Mouse (Mus musculus): Measurements from ENCODE around the gene Scly. TPM values are rescaled to one million over a fixed set of nuclear protein-coding genes. Genes with fewer than 3 reads are reported as not detected.

Gene Scly
- 11.1 and 12.0 TPM in 2 replicates for polyA plus RNA-seq (2016; fragmentation: Nextera tagmentation; extraction: Ambion mirVana)

GRCm38 (mm10) chr1:91297799-91298744 is at the start of gene Scly:
Scly (plus strand) TSS chr1:91298338.
- no peaks in the 10 kb centered on the region for H3K27me3 ChIP-seq
- H3K4me2 ChIP-seq, result peak within 1 kb of the TSS; percentile 76
- peak within 1 kb of the TSS; percentile 84 for H3K4me3 ChIP-seq (replicated peaks)
- peak within 1 kb of the TSS; percentile 14; the same call in 1 of the 2 replicates for H3K27ac ChIP-seq
- no peaks in the 10 kb centered on the region for H3K9me3 ChIP-seq
- peak; percentile 99 for ATAC-seq (ENCODE audit: low FRiP score)
- peaks cover 7% of the 10 kb centered on the region for H3K4me1 ChIP-seq
- WGBS, result under 1% methylated on average over 63 of the region's 65 CpGs
- H3K9ac ChIP-seq, result peak within 1 kb of the TSS; percentile 78
- 0 out of 2 replicates have a peak, but pooled peaks cover under 1% of the 10 kb centered on the region for H3K36me3 ChIP-seq (replicated peaks)

DNA sequence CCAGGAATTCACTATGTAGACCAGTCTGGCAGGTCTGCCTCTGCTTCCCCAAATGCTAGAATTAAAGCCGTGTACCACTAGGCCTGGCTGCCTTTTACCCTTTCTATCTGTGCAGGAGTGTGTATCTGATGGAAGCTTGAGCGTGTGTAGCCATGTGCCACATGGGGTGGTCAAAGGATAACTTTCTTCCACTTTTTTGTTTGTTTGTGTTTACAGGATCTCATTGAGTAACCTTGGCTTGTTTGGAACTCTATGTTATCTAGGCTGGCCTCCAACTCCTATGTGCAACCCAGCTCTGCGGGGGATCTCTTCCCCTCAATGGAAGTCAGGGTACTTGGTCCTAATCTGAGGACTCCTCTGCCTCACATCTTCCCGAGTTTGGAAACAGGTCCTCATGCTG is 49.2 kb upstream of the Scly start:
- peaks cover 25% of the 10 kb centered on the region for H3K4me1 ChIP-seq
- WGBS, result 44% methylated on average over 4 of the region's 4 CpGs
- peak overlapping the region; percentile 99 for H3K4me3 ChIP-seq (replicated peaks)
- H3K27me3 ChIP-seq, result no peaks in the 10 kb centered on the region
- H3K9ac ChIP-seq, result peak overlapping the region; percentile 99; the same call in 1 of the 2 replicates
- H3K4me2 ChIP-seq, result peak overlapping the region; percentile 93
- no peaks in the 10 kb centered on the region for H3K9me3 ChIP-seq
- 0 out of 2 replicates have a peak overlapping the region, but pooled peaks have one; percentile 82 for H3K27ac ChIP-seq
- ATAC-seq (ENCODE audit: low FRiP score), result no peak
- H3K36me3 ChIP-seq (replicated peaks), result no peaks in the 10 kb centered on the region

DNA sequence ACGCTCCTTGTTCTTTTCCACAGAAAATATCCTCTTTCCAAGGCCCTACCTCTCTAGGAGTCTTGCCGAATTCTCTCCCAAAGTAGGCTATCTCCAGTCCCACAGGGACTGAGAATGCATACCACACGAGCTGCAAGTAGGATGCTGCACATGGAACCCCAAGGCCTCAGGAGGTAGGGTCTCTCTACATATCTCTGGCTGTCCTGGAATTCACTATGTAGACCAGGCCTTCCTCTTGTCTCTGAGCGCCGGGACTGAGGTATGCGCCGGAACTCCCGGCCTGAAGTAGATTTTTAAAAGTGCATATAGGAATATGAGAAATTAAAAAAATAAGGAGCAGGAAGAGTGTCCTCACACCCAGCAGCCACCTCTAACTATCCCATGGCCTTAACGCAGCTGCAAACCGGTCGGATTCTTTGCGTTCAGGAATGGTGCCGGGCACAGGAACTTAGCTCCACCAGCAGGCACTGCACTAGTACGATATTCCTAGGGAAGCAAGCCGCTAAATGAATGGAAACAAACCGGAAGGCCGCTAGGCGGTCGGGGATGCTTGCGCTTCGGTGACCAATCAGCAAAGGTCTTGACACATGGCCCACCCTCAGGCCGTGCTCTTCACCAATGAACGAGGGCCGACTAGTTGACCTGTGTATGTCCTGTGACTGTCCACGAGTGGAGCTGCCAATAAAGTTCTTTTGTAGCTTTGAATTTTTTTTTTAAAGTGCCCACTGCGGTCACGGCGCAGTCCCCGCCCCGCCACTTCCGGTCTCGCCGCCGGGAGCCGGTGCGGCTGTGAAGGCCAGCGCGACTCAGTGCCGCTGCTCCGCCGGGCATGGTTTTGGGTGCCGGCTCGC is 48.3 kb upstream of the Scly start, which contains the start of gene Ube2f:
Gene Ube2f (plus strand): TSS at position 741 of the 851 bp plus-strand sequence.
- peak; percentile 99 for ATAC-seq (ENCODE audit: low FRiP score)
- peak within 1 kb of the TSS; percentile 88 for H3K27ac ChIP-seq
- no peaks in the 10 kb centered on the region for H3K27me3 ChIP-seq
- H3K36me3 ChIP-seq (replicated peaks), result peaks cover 3% of the 10 kb centered on the region; the same call in 1 of the 2 replicates
- peak within 1 kb of the TSS; percentile 93 for H3K4me2 ChIP-seq
- under 1% methylated on average over 43 of the region's 43 CpGs for WGBS
- peaks cover 25% of the 10 kb centered on the region for H3K4me1 ChIP-seq
- H3K9me3 ChIP-seq, result no peaks in the 10 kb centered on the region
- H3K4me3 ChIP-seq (replicated peaks), result peak within 1 kb of the TSS; percentile 99
- H3K9ac ChIP-seq, result peak within 1 kb of the TSS; percentile 99

- H3K4me2 ChIP-seq, result peak overlapping the region; percentile 93
- H3K9ac ChIP-seq, result peak overlapping the region; percentile 99
- H3K36me3 ChIP-seq (replicated peaks), result peaks cover 3% of the 10 kb centered on the region; the same call in 1 of the 2 replicates
- no peaks in the 10 kb centered on the region for H3K9me3 ChIP-seq
- H3K27me3 ChIP-seq, result no peaks in the 10 kb centered on the region
- peak overlapping the region; percentile 88 for H3K27ac ChIP-seq
- H3K4me1 ChIP-seq, result peaks cover 25% of the 10 kb centered on the region
- ATAC-seq (ENCODE audit: low FRiP score), result peak; percentile 9
- WGBS, result under 1% methylated on average over 67 of the region's 70 CpGs
- H3K4me3 ChIP-seq (replicated peaks), result peak overlapping the region; percentile 99
These were observed 47.6 kb upstream of the Scly start for GRCm38 (mm10) chr1:91250415-91251147.

DNA sequence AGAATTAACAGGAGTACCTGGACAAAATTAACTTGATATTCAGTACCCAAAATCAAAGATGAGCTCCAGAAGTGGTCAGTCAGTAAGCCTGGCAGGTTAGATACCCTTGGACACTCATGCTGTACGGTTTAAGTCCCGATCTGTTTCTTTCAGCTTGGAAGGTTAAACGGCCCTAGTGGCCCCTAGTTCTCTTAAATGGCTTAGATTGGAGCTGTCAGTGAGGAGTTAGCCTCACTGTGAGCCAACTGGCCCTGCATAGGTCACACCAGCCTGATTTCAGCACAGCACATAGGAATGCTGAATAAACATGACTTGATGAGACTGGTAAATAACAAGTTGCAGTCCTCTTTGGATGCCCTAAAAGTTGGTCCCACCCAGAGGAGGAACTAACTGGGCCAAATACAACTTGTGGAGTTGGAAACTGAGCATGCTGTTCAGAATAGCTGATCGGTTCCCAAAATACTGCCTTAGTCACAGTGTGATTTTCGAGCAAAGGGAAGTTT is 46.9 kb upstream of the Scly start:
- Histone ChIP-seq H3K9me3 (no peaks in the 10 kb centered on the region), H3K4me1 (peaks cover 25% of the 10 kb centered on the region), H3K9ac (peak overlapping the region; percentile 99), H3K27ac (no peak overlapping the region), H3K4me3 (replicated peaks) (peak overlapping the region; percentile 99), H3K4me2 (peak overlapping the region; percentile 93), H3K27me3 (no peaks in the 10 kb centered on the region), H3K36me3 (replicated peaks) (peaks cover 3% of the 10 kb centered on the region; the same call in 1 of the 2 replicates)
- WGBS, result 55% methylated on average over 5 of the region's 5 CpGs
- no peak for ATAC-seq (ENCODE audit: low FRiP score)

- WGBS, result 70% methylated on average over 8 of the region's 8 CpGs
- Histone ChIP-seq H3K9me3 (no peaks in the 10 kb centered on the region), H3K36me3 (replicated peaks) (peaks cover 3% of the 10 kb centered on the region; the same call in 1 of the 2 replicates), H3K27ac (no peak overlapping the region), H3K27me3 (no peaks in the 10 kb centered on the region), H3K4me3 (replicated peaks) (no peak overlapping the region), H3K9ac (no peak overlapping the region), H3K4me1 (peaks cover 25% of the 10 kb centered on the region), H3K4me2 (peak overlapping the region; percentile 93; the same call in 1 of the 2 replicates)
- ATAC-seq (ENCODE audit: low FRiP score), result no peak
These were observed 46.2 kb upstream of the Scly start for GRCm38 (mm10) chr1:91251927-91252326.

- Histone ChIP-seq H3K4me1 (no peaks in the 10 kb centered on the region), H3K9ac (no peak overlapping the region), H3K9me3 (no peaks in the 10 kb centered on the region), H3K27ac (no peak overlapping the region), H3K27me3 (no peaks in the 10 kb centered on the region), H3K4me2 (no peak overlapping the region), H3K4me3 (replicated peaks) (no peak overlapping the region), H3K36me3 (replicated peaks) (peaks cover 8% of the 10 kb centered on the region; the same call in 1 of the 2 replicates)
- no peak for ATAC-seq (ENCODE audit: low FRiP score)
These were observed 40.2 kb upstream of the Scly start for GRCm38 (mm10) chr1:91257918-91258317.

DNA sequence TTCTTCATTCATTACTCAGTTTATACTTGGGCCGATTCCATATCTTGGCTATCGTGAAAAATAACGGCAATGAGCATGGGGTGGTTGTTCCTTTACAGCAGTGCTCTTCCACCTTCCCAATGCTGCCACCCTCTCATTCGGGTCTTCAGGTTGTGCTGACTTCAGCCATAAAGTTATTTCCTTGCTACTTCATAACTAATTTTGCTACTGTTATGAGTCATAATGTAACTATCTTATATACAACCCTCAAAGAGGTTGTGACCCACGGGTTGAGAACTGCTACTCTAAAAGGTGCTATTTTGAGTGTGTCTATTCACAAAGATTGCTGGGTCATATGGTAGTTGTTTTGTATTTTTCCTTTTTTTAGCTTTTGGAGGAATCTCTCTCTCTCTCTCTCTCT is 38.3 kb upstream of the Scly start:
- Histone ChIP-seq H3K4me2 (no peak overlapping the region), H3K27ac (no peak overlapping the region), H3K27me3 (no peaks in the 10 kb centered on the region), H3K4me3 (replicated peaks) (no peak overlapping the region), H3K9ac (no peak overlapping the region), H3K9me3 (no peaks in the 10 kb centered on the region), H3K4me1 (no peaks in the 10 kb centered on the region), H3K36me3 (replicated peaks) (0 out of 2 replicates have a peak, but pooled peaks cover 4% of the 10 kb centered on the region)
- WGBS, result 91% methylated on average over 5 of the region's 5 CpGs
- ATAC-seq (ENCODE audit: low FRiP score), result no peak

DNA sequence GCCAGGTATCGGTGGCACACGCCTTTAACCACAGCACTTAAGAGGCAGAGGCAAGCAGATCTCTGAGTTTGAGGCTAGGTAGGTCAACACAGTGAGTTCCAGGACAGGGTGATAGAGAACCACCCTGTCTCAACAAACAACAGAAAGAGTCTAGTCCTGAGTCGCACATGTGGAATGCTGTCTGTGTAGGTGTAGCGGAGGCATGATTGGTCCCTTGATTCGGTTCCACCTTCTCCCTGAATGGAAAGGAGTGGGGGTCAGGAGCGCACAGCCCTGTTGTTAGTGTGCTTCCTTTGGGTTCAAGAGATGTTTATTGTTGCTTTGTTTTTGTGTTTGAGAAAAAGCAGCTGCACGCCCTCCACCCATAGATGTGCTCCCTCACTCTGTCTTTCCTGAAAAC is 35.6 kb upstream of the Scly start:
- ATAC-seq (ENCODE audit: low FRiP score), result no peak
- Histone ChIP-seq H3K27me3 (no peaks in the 10 kb centered on the region), H3K4me1 (no peaks in the 10 kb centered on the region), H3K4me2 (no peak overlapping the region), H3K9me3 (no peaks in the 10 kb centered on the region), H3K36me3 (replicated peaks) (peaks cover 20% of the 10 kb centered on the region), H3K27ac (no peak overlapping the region), H3K4me3 (replicated peaks) (no peak overlapping the region), H3K9ac (no peak overlapping the region)
- WGBS, result 92% methylated on average over 7 of the region's 7 CpGs

DNA sequence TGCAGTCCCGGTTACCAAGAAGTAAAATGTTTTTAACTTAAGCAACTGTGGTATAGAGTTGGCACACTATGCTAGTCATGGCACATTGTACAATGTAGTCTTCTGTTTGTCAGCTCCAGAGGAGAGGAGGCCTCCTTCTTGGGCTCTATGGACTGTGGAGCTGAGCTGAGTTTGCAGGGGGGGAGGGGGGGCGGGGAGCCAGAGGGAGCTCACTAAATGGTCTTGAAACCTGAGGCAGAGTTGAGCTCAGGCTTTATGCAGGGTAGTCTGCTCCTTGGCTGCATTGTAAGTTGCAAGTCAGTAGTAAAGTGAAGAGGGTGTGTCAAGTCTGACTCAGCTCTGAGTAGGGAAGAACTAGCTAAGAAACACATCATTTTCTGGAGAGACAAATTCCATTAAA is 25.9 kb upstream of the Scly start:
- H3K27me3 ChIP-seq, result no peaks in the 10 kb centered on the region
- WGBS, result 80% methylated on average over 2 of the region's 2 CpGs
- no peak overlapping the region for H3K4me2 ChIP-seq
- H3K36me3 ChIP-seq (replicated peaks), result peaks cover 17% of the 10 kb centered on the region
- H3K9me3 ChIP-seq, result no peaks in the 10 kb centered on the region
- no peak overlapping the region for H3K27ac ChIP-seq
- H3K4me1 ChIP-seq, result no peaks in the 10 kb centered on the region
- H3K4me3 ChIP-seq (replicated peaks), result no peak overlapping the region
- no peak overlapping the region for H3K9ac ChIP-seq
- no peak for ATAC-seq (ENCODE audit: low FRiP score)

DNA sequence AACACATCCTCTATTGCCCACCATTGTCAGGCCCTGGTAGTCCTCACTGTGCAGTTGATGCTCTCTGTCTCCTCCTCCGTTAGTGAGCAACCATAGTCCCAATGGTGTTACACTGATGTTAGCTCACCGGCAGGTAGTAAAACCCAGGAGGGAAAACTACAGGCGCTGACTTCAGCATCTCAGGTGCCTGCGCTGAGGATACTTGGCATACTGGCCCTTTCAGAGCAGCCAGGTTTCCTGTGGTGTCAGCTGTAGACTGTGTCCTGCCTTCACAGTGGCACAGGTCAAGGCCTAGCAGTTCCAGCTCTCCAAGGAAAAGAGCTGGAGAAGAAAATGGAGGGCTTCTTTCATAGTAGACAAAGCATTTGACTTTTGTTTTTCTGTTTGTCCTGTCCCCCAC is 21.6 kb upstream of the Scly start:
- Histone ChIP-seq H3K9me3 (no peaks in the 10 kb centered on the region), H3K36me3 (replicated peaks) (peaks cover 47% of the 10 kb centered on the region), H3K4me2 (no peak overlapping the region), H3K27ac (no peak overlapping the region), H3K27me3 (no peaks in the 10 kb centered on the region), H3K4me1 (no peaks in the 10 kb centered on the region), H3K9ac (no peak overlapping the region), H3K4me3 (replicated peaks) (no peak overlapping the region)
- WGBS, result 92% methylated on average over 4 of the region's 4 CpGs
- ATAC-seq (ENCODE audit: low FRiP score), result no peak

Data from forebrain, embryonic 12.5 days (tissue).